In genomic region chr5:73903219-73903570, GRCm38 (mm10) we compare ENCODE assay signal across 12 mouse cellular contexts.
DNase-seq lines count a peak whose midpoint lies in the region; ATAC-seq and TF ChIP-seq lines count a peak whose summit lies in the region.
"Had no signal": no experiment of that assay in that cellular context is flagged by ENCODE, and none has a peak within 500 bp of the region (broad histone marks: within the 10 kb centered on the region; RNA-seq: fewer than 3 reads in every experiment).

No protein-coding gene starts in this region.

- H3K4me1 ChIP-seq in kidney, embryonic 14.5 days (ENCODE audit: control insufficient read depth, insufficient read depth, low read length): no peaks in the 10 kb centered on the region
- peaks cover 4% of the 10 kb centered on the region; the same call in 1 of the 2 replicates for H3K4me1 ChIP-seq in hindbrain, embryonic 14.5 days (replicated peaks; ENCODE audit: control insufficient read depth, insufficient read depth, low read length)
- H3K4me1 ChIP-seq in limb, embryonic 10.5 days: peaks cover 16% of the 10 kb centered on the region

- no peaks in the 10 kb centered on the region for H3K36me3 ChIP-seq in kidney, embryonic 14.5 days (ENCODE audit: control insufficient read depth, insufficient read depth, low read length)
- H3K36me3 ChIP-seq in hindbrain, embryonic 14.5 days (replicated peaks; ENCODE audit: control insufficient read depth, insufficient read depth): no peaks in the 10 kb centered on the region
- H3K36me3 ChIP-seq in limb, embryonic 10.5 days: no peaks in the 10 kb centered on the region
- H3K36me3 ChIP-seq: G1E; midbrain, embryonic 12.5 days had no signal

- no peaks in the 10 kb centered on the region for H3K27me3 ChIP-seq in kidney, embryonic 14.5 days (ENCODE audit: control insufficient read depth, insufficient read depth, low read length)
- H3K27me3 ChIP-seq in hindbrain, embryonic 14.5 days (ENCODE audit: control insufficient read depth, insufficient read depth, low read length): no peaks in the 10 kb centered on the region
- no peaks in the 10 kb centered on the region for H3K27me3 ChIP-seq in limb, embryonic 10.5 days (ENCODE audit: low read depth, poor library complexity, severe bottlenecking)
- H3K27me3 ChIP-seq: midbrain, embryonic 12.5 days had no signal

- 0 out of 2 replicates have a peak, but pooled peaks cover 2% of the 10 kb centered on the region for H3K9me3 ChIP-seq in kidney, embryonic 14.5 days (ENCODE audit: control insufficient read depth, low read length)
- H3K9me3 ChIP-seq in hindbrain, embryonic 14.5 days (ENCODE audit: control insufficient read depth, low read length): no peaks in the 10 kb centered on the region
- H3K9me3 ChIP-seq in limb, embryonic 10.5 days (replicated peaks): no peaks in the 10 kb centered on the region
- H3K9me3 ChIP-seq: G1E; midbrain, embryonic 12.5 days had no signal

- no peak overlapping the region for H3K4me3 ChIP-seq in kidney, embryonic 14.5 days (ENCODE audit: low read length)
- no peak overlapping the region for H3K4me3 ChIP-seq in hindbrain, embryonic 14.5 days (replicated peaks; ENCODE audit: low read length)
- no peak overlapping the region for H3K4me3 ChIP-seq in limb, embryonic 10.5 days
- no peak overlapping the region for H3K4me3 ChIP-seq in gastrocnemius, adult 2 months
- H3K4me3 ChIP-seq: erythroblast, embryonic 14.5 days; midbrain, embryonic 12.5 days had no signal

- WGBS in kidney, embryonic 14.5 days: 29% methylated on average over 8 of the region's 8 CpGs
- WGBS in hindbrain, embryonic 14.5 days: 28% methylated on average over 8 of the region's 8 CpGs
- WGBS in limb, embryonic 10.5 days: 81% methylated on average over 8 of the region's 8 CpGs

- no peak for DNase-seq in kidney, adult 11 months
- peak; percentile 84 for DNase-seq in R1 (ENCODE audit: low read depth, low spot score)
- no peak for DNase-seq in hindbrain, embryonic 14.5 days (ENCODE audit: low spot score)
- no peak for DNase-seq in limb, embryonic 10.5 days (ENCODE audit: low spot score)
- DNase-seq in urinary bladder, adult 18-20 months (ENCODE audit: low spot score in 2 of 2): no peak
- DNase-seq in gastrocnemius, adult 2 months: no peak
- no peak for DNase-seq in heart, adult 8-10 months (ENCODE audit: low spot score)

- intact Hi-C loops in gastrocnemius, adult 2 months (cut with DNase I): no loop called here

- H3K27ac ChIP-seq in kidney, embryonic 14.5 days (ENCODE audit: low read depth, low read length): peak overlapping the region; percentile 84; the same call in 1 of the 2 replicates
- peak overlapping the region; percentile 64; the same call in 1 of the 2 replicates for H3K27ac ChIP-seq in hindbrain, embryonic 14.5 days
- H3K27ac ChIP-seq in limb, embryonic 10.5 days: peak overlapping the region; percentile 76
- H3K27ac ChIP-seq in gastrocnemius, adult 2 months: no peak overlapping the region
- H3K27ac ChIP-seq: midbrain, embryonic 12.5 days had no signal

- H3K9ac ChIP-seq in kidney, embryonic 14.5 days (ENCODE audit: low read depth, low read length): no peak overlapping the region
- H3K9ac ChIP-seq in hindbrain, embryonic 14.5 days: no peak overlapping the region
- H3K9ac ChIP-seq: midbrain, embryonic 12.5 days had no signal

- no peak for ATAC-seq in kidney, embryonic 14.5 days (ENCODE audit: low FRiP score, low TSS enrichment)
- no peak for ATAC-seq in hindbrain, embryonic 14.5 days (ENCODE audit: low FRiP score)
- ATAC-seq: inflammation-experienced regulatory T-cells, adult 6 months had no signal

- no peak for TF ChIP-seq CTCF in gastrocnemius, adult 2 months (IDR thresholded peaks at IDR 0.05)

- H3K4me2 ChIP-seq in kidney, embryonic 14.5 days (replicated peaks; ENCODE audit: low read depth, low read length): peak overlapping the region; percentile 1
- H3K4me2 ChIP-seq in hindbrain, embryonic 14.5 days (replicated peaks): peak overlapping the region; percentile 5; the same call in 1 of the 2 replicates
- H3K4me2 ChIP-seq: midbrain, embryonic 12.5 days had no signal
